Mouse (Mus musculus): ENCODE results near the gene Akt1.

GRCm38 (mm10) chr12:112696806-112697425 is 22.2 kb upstream of the Akt1 start:
- no peak for TF ChIP-seq CTCF (conservative IDR thresholded peaks at IDR 0.05 in 1 of 2, IDR thresholded peaks at IDR 0.05 in 1 of 2; ENCODE audit: low read depth in 2 of 2, low read length in 2 of 2)
- no peak for TF ChIP-seq ZKSCAN1 (IDR thresholded peaks at IDR 0.05; ENCODE audit: borderline replicate concordance, low read depth, low read length)
- TF ChIP-seq POLR2A (IDR thresholded peaks at IDR 0.05; ENCODE audit: low read depth, low read length): no peak
- TF ChIP-seq MAZ (IDR thresholded peaks at IDR 0.05; ENCODE audit: low read depth, low read length): no peak
- no peak for TF ChIP-seq MAFK (IDR thresholded peaks at IDR 0.05; ENCODE audit: insufficient replicate concordance, low read length)
- TF ChIP-seq MXI1 (IDR thresholded peaks at IDR 0.05; ENCODE audit: low read depth, low read length): no peak
- no peak for TF ChIP-seq RCOR1 (conservative IDR thresholded peaks at IDR 0.05; ENCODE audit: low read depth, low read length)
- TF ChIP-seq MAX (IDR thresholded peaks at IDR 0.05; ENCODE audit: low read length): no peak
- no peak for TF ChIP-seq CHD2 (IDR thresholded peaks at IDR 0.05; ENCODE audit: low read length)
- TF ChIP-seq USF2 (conservative IDR thresholded peaks at IDR 0.05; ENCODE audit: low read depth, low read length): no peak
- TF ChIP-seq EP300 (IDR thresholded peaks at IDR 0.05; ENCODE audit: low read length): no peak
- TF ChIP-seq USF1 (IDR thresholded peaks at IDR 0.05; ENCODE audit: low read depth, low read length): no peak

All from CH12.LX (cell line).